Mouse (Mus musculus) limb, embryonic 12.5 days (tissue): ENCODE results near the gene Sars. TPM values are rescaled to one million over a fixed set of nuclear protein-coding genes. Genes with fewer than 3 reads are reported as not detected.

Source experiments
- ATAC-seq: fragments of 200-750 bp; cut with Nextera tagmentation; 2 replicates; pipeline ENCODE4 v1.8.0; 2017; ENCODE audit warnings: low read depth, moderate TSS enrichment; ENCODE audit not compliant: insufficient number of reproducible peaks, insufficient read depth, low FRiP score, low TSS enrichment
- H3K27ac ChIP-seq: fragments of 300-500 bp; sonication (generic); 2 replicates; pipeline ENCODE4 v1.5.1; 2016; ENCODE audit warnings: mild to moderate bottlenecking, moderate library complexity
- H3K27me3 ChIP-seq: fragments of 300-500 bp; sonication (generic); 2 replicates; pipeline ENCODE4 v1.6.1; 2016; ENCODE audit warnings: mild to moderate bottlenecking, moderate library complexity
- H3K36me3 ChIP-seq: fragments of 300-500 bp; sonication (generic); 2 replicates; pipeline ENCODE4 v1.6.1; 2016; ENCODE audit warnings: mild to moderate bottlenecking, moderate library complexity
- H3K4me1 ChIP-seq: fragments of 300-500 bp; sonication (generic); replicated peaks from 2 replicates; pipeline ENCODE4 v1.6.1; 2016
- H3K4me2 ChIP-seq: fragments of 300-500 bp; sonication (generic); 2 replicates; pipeline ENCODE4 v1.6.1; 2016; ENCODE audit warnings: mild to moderate bottlenecking, moderate library complexity
- H3K4me3 ChIP-seq: fragments of 300-500 bp; sonication (generic); replicated peaks from 2 replicates; pipeline ENCODE4 v1.5.1; 2016; ENCODE audit warnings: mild to moderate bottlenecking
- H3K9ac ChIP-seq: fragments of 300-500 bp; sonication (generic); replicated peaks from 2 replicates; pipeline ENCODE4 v1.6.1; 2016; ENCODE audit warnings: mild to moderate bottlenecking, moderate library complexity
- H3K9me3 ChIP-seq: fragments of 300-500 bp; sonication (generic); 2 replicates; pipeline ENCODE4 v1.6.1; 2016; ENCODE audit warnings: mild to moderate bottlenecking, moderate library complexity
- WGBS: fragments of 180-500 bp; shearing (Covaris S2); methylation state at CpG from one replicate; pipeline ENCODE4 v1.1.7; 2016; 5-methylcytosine and 5-hydroxymethylcytosine counted together
- polyA plus RNA-seq: library from polyadenylated mRNA; unstranded; fragments of >200 nt; fragmentation: Nextera tagmentation; extraction: Ambion mirVana; gene quantifications from 2 replicates; pipeline ENCODE4 v1.2.1, GENCODE M21; 2016

Sars gene
- polyA plus RNA-seq, 1 experiment from 2014 or later = 127 TPM

DNA sequence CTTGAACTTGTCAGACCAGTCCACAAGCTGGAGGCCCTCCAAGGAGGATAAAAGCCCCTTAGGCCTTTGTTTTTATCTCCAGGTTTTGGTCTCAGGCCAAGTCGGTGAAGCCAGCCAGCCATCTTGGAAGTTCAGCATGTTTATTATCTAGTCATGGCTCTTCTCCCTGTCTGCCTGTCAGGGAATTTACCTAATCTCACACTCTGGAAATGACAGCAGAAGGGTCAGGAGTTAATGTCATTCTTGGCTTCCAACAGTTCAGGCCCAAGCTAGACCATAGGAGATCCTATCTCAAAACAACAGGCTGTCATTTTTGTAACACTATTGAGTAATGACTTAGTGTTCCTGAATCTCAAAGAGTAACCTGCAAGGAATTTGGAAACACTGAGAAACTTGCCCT is 9.2 kb upstream of the Sars start:
- Histone ChIP-seq H3K9me3 (no peaks in the 10 kb centered on the region), H3K27me3 (peaks cover 3% of the 10 kb centered on the region; the same call in 1 of the 2 replicates), H3K27ac (no peak overlapping the region), H3K36me3 (no peaks in the 10 kb centered on the region), H3K4me3 (no peak overlapping the region), H3K4me2 (no peak overlapping the region), H3K4me1 (no peaks in the 10 kb centered on the region), H3K9ac (no peak overlapping the region)
- ATAC-seq = no peak
- WGBS = 77% methylated on average over 1 of the region's 1 CpGs

DNA sequence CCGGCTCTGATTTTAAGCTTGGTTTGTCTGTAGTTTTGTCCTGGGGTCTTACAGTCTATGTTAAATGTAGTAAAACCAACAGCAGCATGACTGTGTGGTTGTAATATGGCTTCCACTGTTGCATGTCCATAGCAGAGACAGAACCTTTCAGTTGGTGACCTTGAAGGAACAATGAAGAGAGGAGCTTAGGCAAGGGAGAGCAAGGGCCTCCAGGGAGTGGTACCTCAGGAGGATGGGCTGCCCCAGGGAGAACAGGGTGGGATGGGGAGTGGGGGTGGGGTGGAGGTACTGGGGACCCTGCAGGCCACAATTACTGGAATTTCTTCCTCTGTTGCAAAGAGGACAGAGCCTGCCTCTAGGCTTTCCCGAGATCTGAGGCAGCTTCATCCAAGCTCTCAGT is 7.0 kb upstream of the Sars start:
- 84% methylated on average over 2 of the region's 2 CpGs for WGBS
- Histone ChIP-seq H3K4me1 (no peaks in the 10 kb centered on the region), H3K27me3 (no peaks in the 10 kb centered on the region), H3K4me3 (no peak overlapping the region), H3K9me3 (no peaks in the 10 kb centered on the region), H3K36me3 (no peaks in the 10 kb centered on the region), H3K27ac (no peak overlapping the region), H3K9ac (no peak overlapping the region), H3K4me2 (no peak overlapping the region)
- no peak for ATAC-seq

DNA sequence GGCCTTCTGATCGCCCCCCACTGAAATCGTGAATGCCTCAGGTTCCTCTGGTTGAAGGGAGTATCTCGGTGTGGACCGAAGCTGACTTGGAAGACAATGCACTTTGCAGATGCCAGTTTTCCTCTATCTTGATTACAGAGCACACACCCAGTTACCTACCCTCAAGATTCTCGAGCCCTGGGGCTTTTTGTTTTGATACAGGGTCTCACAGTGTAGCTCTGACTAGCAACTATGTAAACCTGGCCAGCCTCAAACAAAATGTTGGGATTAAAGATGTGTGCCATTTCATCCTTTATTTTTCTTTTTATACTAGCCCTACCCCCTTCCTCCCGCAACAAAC is 327 bp upstream of the Sars start:
- peak overlapping the region; percentile 93 for H3K4me2 ChIP-seq
- ATAC-seq = 0 out of 2 replicates have a peak, but pooled peaks have one; percentile 9
- H3K9me3 ChIP-seq = no peaks in the 10 kb centered on the region
- 23% methylated on average over 6 of the region's 6 CpGs for WGBS
- peak overlapping the region; percentile 85; the same call in 1 of the 2 replicates for H3K27ac ChIP-seq
- H3K27me3 ChIP-seq = no peaks in the 10 kb centered on the region
- peak overlapping the region; percentile 75 for H3K9ac ChIP-seq
- H3K4me3 ChIP-seq = peak overlapping the region; percentile 81
- 0 out of 2 replicates have a peak, but pooled peaks cover 11% of the 10 kb centered on the region for H3K36me3 ChIP-seq
- peaks cover 24% of the 10 kb centered on the region for H3K4me1 ChIP-seq

DNA sequence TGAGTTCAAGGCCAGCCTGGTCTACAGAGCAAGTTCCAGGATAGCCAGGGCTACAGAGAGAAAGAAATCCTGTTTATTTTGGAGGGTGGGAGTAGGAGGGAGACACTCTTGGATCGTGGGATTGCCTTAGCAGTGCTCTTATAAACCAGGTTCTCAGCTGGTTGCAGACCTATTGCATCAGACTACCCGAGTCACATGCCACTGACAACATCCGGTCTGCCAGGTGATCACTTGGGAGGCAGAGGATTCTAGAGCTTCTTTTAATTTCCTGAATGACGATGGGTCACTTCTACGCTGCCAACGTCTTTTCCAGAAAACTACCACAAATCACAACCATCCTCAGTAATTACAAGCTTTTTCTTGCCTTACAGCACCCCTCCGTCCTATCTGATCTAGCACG is 980 bp downstream of the Sars start:
- H3K27ac ChIP-seq = peak overlapping the region; percentile 85; the same call in 1 of the 2 replicates
- H3K4me1 ChIP-seq = peaks cover 24% of the 10 kb centered on the region
- H3K9me3 ChIP-seq = no peaks in the 10 kb centered on the region
- 22% methylated on average over 8 of the region's 8 CpGs for WGBS
- ATAC-seq = no peak
- no peaks in the 10 kb centered on the region for H3K27me3 ChIP-seq
- H3K9ac ChIP-seq = peak overlapping the region; percentile 75
- peak overlapping the region; percentile 81 for H3K4me3 ChIP-seq
- H3K36me3 ChIP-seq = peaks cover 13% of the 10 kb centered on the region; the same call in 1 of the 2 replicates
- peak overlapping the region; percentile 93 for H3K4me2 ChIP-seq

DNA sequence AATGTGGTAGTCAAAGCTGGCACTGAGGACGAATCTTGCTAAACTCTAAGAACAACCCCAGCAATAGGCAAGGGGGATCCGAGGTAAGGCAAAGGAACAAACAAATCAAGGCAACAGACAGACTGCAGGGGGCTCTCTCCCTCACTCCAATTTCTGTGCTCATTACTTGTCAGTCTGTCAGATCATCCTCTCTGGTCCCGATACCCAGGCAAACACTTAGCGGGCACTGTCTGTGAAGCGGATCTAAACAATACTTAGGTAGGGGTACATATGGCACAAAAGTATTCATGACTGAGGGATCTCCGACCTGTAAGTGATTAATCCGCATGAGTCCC is 8.7 kb downstream of the Sars start:
- no peak for ATAC-seq
- no peak overlapping the region for H3K4me3 ChIP-seq
- no peak overlapping the region for H3K9ac ChIP-seq
- H3K27me3 ChIP-seq = no peaks in the 10 kb centered on the region
- peaks cover 68% of the 10 kb centered on the region for H3K36me3 ChIP-seq
- H3K27ac ChIP-seq = no peak overlapping the region
- no peaks in the 10 kb centered on the region for H3K9me3 ChIP-seq
- WGBS = 84% methylated on average over 7 of the region's 7 CpGs
- H3K4me1 ChIP-seq = no peaks in the 10 kb centered on the region
- H3K4me2 ChIP-seq = no peak overlapping the region

DNA sequence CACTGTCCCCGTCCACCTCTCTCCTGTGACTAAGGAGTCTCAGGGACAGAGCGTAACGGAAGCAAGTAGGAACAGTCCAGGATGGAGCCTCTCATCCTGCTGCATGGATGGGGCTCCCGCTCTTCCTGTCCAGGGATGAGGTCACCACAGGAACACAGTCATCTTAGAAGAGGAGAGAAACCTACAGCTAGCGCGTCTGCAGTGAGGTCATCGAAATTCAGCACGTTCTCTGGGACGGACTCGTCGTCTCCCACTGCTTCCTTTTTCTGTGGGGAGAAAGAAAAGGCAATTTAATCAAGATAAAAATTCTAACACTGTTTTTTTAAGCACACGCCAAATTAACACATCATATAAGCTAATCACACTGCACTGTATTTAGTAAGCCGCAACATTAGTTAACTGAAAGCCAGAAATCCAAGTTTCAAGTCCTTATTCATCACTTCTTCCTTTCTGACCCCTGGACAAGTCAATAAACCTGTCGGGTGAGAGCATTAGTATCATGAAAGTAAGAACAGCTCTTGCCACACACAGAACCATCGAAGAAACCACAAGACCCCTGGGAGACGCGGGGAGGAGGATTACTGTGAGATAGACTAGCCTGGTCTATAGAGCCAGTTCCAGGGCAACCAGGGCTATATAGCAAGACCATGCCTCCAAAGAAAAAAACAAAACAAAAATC is 9.2 kb downstream of the Sars start:
- H3K27me3 ChIP-seq = no peaks in the 10 kb centered on the region
- 87% methylated on average over 17 of the region's 17 CpGs for WGBS
- no peaks in the 10 kb centered on the region for H3K9me3 ChIP-seq
- H3K4me2 ChIP-seq = no peak overlapping the region
- H3K4me1 ChIP-seq = no peaks in the 10 kb centered on the region
- H3K4me3 ChIP-seq = no peak overlapping the region
- H3K27ac ChIP-seq = no peak overlapping the region
- H3K36me3 ChIP-seq = peaks cover 71% of the 10 kb centered on the region
- no peak for ATAC-seq
- H3K9ac ChIP-seq = no peak overlapping the region

DNA sequence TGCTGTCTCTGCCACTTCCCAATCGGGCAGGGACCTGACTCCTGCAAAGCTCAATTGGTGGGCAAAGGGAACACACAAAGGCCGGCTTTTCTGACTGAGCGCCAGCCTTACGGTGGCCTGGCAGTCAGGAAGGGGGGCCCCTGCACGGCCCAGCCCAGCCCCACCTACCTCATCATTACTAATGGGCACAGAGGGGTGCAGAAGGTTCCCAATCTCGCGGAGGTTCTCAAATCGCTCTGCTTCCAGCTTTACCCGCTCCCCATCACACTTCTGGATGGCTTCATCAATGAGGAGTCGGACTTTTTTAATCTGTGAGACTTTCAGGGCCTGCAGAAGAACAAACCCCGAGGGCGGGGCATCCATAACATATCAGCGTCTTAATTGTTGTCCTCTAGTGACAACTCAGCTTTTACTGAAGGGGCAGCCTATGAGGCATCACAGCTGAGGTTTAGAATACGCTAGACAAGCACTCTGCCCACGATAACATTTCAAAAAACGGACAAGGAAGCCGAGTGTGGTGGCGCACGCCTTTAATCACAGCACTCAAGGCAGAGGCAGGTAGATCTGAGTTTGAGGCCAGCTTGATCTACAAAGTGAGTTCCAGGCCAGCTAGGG is 11.0 kb downstream of the Sars start:
- Histone ChIP-seq H3K4me2 (no peak overlapping the region), H3K36me3 (peaks cover 86% of the 10 kb centered on the region), H3K27ac (no peak overlapping the region), H3K27me3 (no peaks in the 10 kb centered on the region), H3K9me3 (no peaks in the 10 kb centered on the region), H3K4me1 (no peaks in the 10 kb centered on the region), H3K9ac (no peak overlapping the region), H3K4me3 (no peak overlapping the region)
- ATAC-seq = no peak
- WGBS = 55% methylated on average over 19 of the region's 19 CpGs

DNA sequence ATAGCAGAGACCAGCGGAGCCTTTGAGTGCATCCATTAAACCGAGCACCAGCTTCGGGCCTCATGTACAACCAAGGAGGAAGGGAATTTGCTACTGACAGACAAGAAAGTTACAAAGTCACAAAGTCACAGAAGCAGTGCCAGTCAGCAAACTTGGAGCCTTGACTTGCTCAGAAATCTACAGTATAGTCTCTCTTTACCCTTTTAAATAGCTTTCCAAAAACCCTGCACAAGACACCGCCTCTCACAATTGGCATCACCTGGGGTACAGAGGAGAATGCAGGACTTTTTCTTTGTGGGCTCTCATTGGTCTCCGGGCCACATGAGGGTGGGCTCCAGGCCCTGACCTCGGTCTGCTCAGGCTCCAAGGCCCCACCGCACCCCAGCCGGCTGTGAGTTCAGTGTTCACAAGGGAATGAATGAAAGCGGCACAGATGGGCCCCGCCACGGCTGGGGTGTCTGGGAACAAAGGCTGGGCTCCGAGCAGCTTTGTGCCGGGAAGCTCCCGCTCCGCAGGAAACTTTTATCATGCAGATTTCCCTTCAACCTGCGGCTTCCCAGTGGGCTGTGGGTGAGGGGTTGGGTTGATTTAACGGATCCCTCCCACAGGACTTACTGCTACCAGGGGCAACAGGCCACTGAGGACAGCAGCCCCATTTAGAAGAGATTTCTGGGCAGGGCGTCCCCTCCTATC is 11.7 kb downstream of the Sars start:
- no peak overlapping the region for H3K9ac ChIP-seq
- no peaks in the 10 kb centered on the region for H3K27me3 ChIP-seq
- no peak overlapping the region for H3K4me3 ChIP-seq
- no peak overlapping the region for H3K4me2 ChIP-seq
- no peaks in the 10 kb centered on the region for H3K4me1 ChIP-seq
- H3K27ac ChIP-seq = no peak overlapping the region
- H3K36me3 ChIP-seq = peaks cover 89% of the 10 kb centered on the region
- no peaks in the 10 kb centered on the region for H3K9me3 ChIP-seq
- WGBS = 57% methylated on average over 18 of the region's 18 CpGs
- ATAC-seq = no peak

DNA sequence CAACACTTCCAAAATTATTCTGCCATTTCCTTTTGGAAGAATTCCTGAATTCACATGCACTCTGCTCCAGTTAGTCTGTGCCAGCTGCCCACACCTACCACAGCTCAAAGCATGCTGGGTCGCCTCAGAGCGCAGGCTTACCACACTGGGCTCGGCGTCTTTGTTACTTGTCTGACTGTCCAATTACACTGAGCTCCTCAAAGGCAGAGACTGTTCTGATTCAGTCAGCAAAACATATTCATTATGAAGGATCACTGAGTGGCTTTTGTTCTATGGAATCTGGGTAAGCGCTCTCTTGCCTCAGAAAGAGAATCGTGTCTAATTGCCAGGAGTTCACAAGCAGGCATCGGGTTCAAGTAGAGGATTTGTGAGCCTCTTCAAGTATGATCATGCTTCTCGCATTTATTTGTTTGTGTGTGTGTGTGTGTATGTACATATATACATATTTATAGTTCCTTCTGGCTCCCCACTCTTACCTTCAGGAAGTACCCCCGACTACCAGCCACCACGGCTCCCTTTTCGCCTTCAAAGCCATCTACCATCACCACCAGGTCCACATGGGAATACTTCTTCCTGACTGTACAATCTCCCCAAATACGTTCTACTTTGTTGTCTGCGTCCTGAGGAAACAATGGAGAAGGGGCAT is 12.3 kb downstream of the Sars start:
- Histone ChIP-seq H3K27ac (no peak overlapping the region), H3K4me3 (no peak overlapping the region)
- WGBS = 95% methylated on average over 13 of the region's 13 CpGs

DNA sequence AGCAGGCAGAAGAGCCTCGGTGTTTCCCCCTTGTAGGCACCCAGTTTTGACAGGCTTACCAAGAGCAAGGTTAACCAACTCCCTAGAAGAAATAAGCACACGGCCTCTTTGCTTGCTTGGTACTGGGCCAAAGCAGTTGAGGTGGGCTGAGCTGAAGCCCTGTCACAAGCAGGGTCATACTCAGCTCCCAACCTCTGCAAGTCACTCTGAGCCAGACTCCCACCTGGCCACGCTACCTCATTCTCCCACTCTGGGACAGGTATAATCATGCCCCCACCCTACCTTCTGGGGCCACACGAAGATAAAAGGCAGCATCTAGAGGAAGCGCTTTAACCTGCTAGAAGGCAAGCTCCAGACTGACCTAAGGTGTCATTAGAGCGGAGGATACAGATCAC is 19.4 kb downstream of the Sars start:
- WGBS = 77% methylated on average over 6 of the region's 6 CpGs
- H3K9ac ChIP-seq = no peak overlapping the region
- H3K9me3 ChIP-seq = no peaks in the 10 kb centered on the region
- no peak overlapping the region for H3K27ac ChIP-seq
- 0 out of 2 replicates have a peak, but pooled peaks have one; percentile 28 for ATAC-seq
- H3K4me2 ChIP-seq = no peak overlapping the region
- no peak overlapping the region for H3K4me3 ChIP-seq
- peaks cover 12% of the 10 kb centered on the region for H3K4me1 ChIP-seq
- H3K27me3 ChIP-seq = no peaks in the 10 kb centered on the region
- peaks cover 57% of the 10 kb centered on the region for H3K36me3 ChIP-seq

More for the DNA sequence above, 12.3 kb downstream of the Sars start:
- Histone ChIP-seq H3K4me2 (no peak overlapping the region), H3K9me3 (no peaks in the 10 kb centered on the region), H3K4me1 (no peaks in the 10 kb centered on the region), H3K27me3 (no peaks in the 10 kb centered on the region), H3K36me3 (peaks cover 96% of the 10 kb centered on the region), H3K9ac (no peak overlapping the region)
- ATAC-seq = no peak

DNA sequence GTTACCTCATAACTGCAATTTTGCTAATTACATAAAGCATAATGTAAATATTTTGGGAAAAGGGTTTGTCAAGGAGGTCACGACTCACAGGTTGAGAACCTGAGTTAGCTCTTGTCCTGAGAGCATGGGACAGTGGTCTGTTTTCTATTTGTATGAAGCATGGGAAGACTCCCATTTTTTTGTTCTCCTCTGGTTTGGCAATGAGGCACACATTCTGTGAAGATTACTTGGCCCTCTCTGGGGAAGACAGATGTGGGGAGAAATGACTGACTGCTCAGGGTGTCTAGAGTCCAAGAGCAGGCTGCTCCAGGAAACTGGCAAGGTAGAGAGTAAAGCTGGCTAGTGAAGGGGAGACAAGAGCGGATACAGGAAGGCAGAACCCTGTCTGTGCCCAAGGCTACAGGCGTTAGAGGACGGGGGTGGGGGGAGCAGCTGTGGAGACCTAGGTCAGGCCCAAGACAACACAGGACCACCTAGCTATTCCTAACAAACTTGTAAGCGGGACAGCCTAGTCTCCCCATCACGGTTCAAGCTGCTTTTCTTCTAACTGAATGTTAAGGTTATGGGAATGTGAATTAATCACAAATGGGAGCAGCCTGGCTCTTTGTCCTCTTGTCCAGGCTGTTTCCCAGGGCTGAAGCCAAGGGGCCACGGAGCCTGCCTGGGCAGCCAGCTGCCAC is 19.9 kb downstream of the Sars start:
- H3K27ac ChIP-seq = no peak overlapping the region
- ATAC-seq = no peak
- WGBS = 82% methylated on average over 7 of the region's 7 CpGs
- H3K9me3 ChIP-seq = no peaks in the 10 kb centered on the region
- no peak overlapping the region for H3K4me2 ChIP-seq
- peaks cover 12% of the 10 kb centered on the region for H3K4me1 ChIP-seq
- no peak overlapping the region for H3K9ac ChIP-seq
- no peaks in the 10 kb centered on the region for H3K27me3 ChIP-seq
- H3K4me3 ChIP-seq = no peak overlapping the region
- peaks cover 53% of the 10 kb centered on the region for H3K36me3 ChIP-seq
